Mouse (Mus musculus): Measurements from ENCODE around the gene Atg5. TPM values are rescaled to one million over a fixed set of nuclear protein-coding genes. Genes with fewer than 3 reads are reported as not detected.

Atg5 gene
- polyA plus RNA-seq, 1 experiment = 12.7 TPM

GRCm38 (mm10) chr10:44282323-44282722 is 14.2 kb downstream of the Atg5 start:
- H3K4me3 ChIP-seq = no peak overlapping the region
- no peak overlapping the region for H3K4me2 ChIP-seq (ENCODE audit: low read depth)
- no peaks in the 10 kb centered on the region for H3K27me3 ChIP-seq (ENCODE audit: control insufficient read depth, insufficient read depth, insufficient read length)
- TF ChIP-seq REST (IDR thresholded peaks at IDR 0.05; ENCODE audit: insufficient read depth, insufficient read length) (no peak), CEBPB (IDR thresholded peaks at IDR 0.05; ENCODE audit: insufficient read depth, poor library complexity, severe bottlenecking) (no peak), TCF12 (IDR thresholded peaks at IDR 0.05; ENCODE audit: insufficient read depth, poor library complexity, severe bottlenecking) (no peak), POLR2AphosphoS2 (IDR thresholded peaks at IDR 0.05; ENCODE audit: insufficient read length, low read depth) (no peak), MAX (IDR thresholded peaks at IDR 0.05; ENCODE audit: low read depth) (no peak), POLR2A (IDR thresholded peaks at IDR 0.05; ENCODE audit: insufficient read length, low read depth) (no peak), TCF3 (IDR thresholded peaks at IDR 0.05; ENCODE audit: insufficient read length, low read depth) (no peak), MYOD1 (IDR thresholded peaks at IDR 0.05; ENCODE audit: control insufficient read depth in 1 of 3, insufficient read length in 2 of 3, low read depth in 2 of 3) (no peak), E2F4 (IDR thresholded peaks at IDR 0.05; ENCODE audit: insufficient read depth) (no peak), MYOG (IDR thresholded peaks at IDR 0.05; ENCODE audit: control insufficient read depth in 1 of 3, insufficient read depth in 1 of 3, insufficient read length in 2 of 3, low read depth in 2 of 3) (no peak), SRF (IDR thresholded peaks at IDR 0.05; ENCODE audit: control insufficient read depth, insufficient read length, low read depth) (no peak), USF1 (IDR thresholded peaks at IDR 0.05; ENCODE audit: low read depth) (no peak)
- peaks cover 30% of the 10 kb centered on the region for H3K79me2 ChIP-seq (ENCODE audit: control insufficient read depth, insufficient read depth)
- peaks cover 10% of the 10 kb centered on the region for H3K36me3 ChIP-seq (ENCODE audit: control insufficient read depth, insufficient read depth)
- H3ac ChIP-seq (ENCODE audit: control insufficient read depth, insufficient read length) = no peak overlapping the region

GRCm38 (mm10) chr10:44285106-44285505 is 16.9 kb downstream of the Atg5 start:
- H3K79me2 ChIP-seq (ENCODE audit: control insufficient read depth, insufficient read depth) = peaks cover 23% of the 10 kb centered on the region
- H3K27me3 ChIP-seq (ENCODE audit: control insufficient read depth, insufficient read depth, insufficient read length) = no peaks in the 10 kb centered on the region
- peak overlapping the region; percentile 48 for H3K4me2 ChIP-seq (ENCODE audit: low read depth)
- peaks cover 10% of the 10 kb centered on the region for H3K36me3 ChIP-seq (ENCODE audit: control insufficient read depth, insufficient read depth)
- H3ac ChIP-seq (ENCODE audit: control insufficient read depth, insufficient read length) = no peak overlapping the region
- H3K4me3 ChIP-seq = no peak overlapping the region
- no peak for TF ChIP-seq E2F4 (IDR thresholded peaks at IDR 0.05; ENCODE audit: insufficient read depth)
- no peak for TF ChIP-seq USF1 (IDR thresholded peaks at IDR 0.05; ENCODE audit: low read depth)
- no peak for TF ChIP-seq REST (IDR thresholded peaks at IDR 0.05; ENCODE audit: insufficient read depth, insufficient read length)
- TF ChIP-seq MAX (IDR thresholded peaks at IDR 0.05; ENCODE audit: low read depth) = no peak
- peak; percentile 67 for TF ChIP-seq TCF12 (IDR thresholded peaks at IDR 0.05; ENCODE audit: insufficient read depth, poor library complexity, severe bottlenecking)
- TF ChIP-seq MYOG (IDR thresholded peaks at IDR 0.05; ENCODE audit: control insufficient read depth in 1 of 3, insufficient read depth in 1 of 3, insufficient read length in 2 of 3, low read depth in 2 of 3) = peak in 2 of 3 experiments; percentile 45 to 86
- no peak for TF ChIP-seq SRF (IDR thresholded peaks at IDR 0.05; ENCODE audit: control insufficient read depth, insufficient read length, low read depth)
- peak; percentile 19 for TF ChIP-seq TCF3 (IDR thresholded peaks at IDR 0.05; ENCODE audit: insufficient read length, low read depth)
- peak; percentile 88 to 95 (median 91) for TF ChIP-seq MYOD1 (IDR thresholded peaks at IDR 0.05; ENCODE audit: control insufficient read depth in 1 of 3, insufficient read length in 2 of 3, low read depth in 2 of 3)

GRCm38 (mm10) chr10:44285935-44286334 is 17.8 kb downstream of the Atg5 start:
- no peaks in the 10 kb centered on the region for H3K27me3 ChIP-seq (ENCODE audit: control insufficient read depth, insufficient read depth, insufficient read length)
- no peak overlapping the region for H3K4me3 ChIP-seq
- H3K79me2 ChIP-seq (ENCODE audit: control insufficient read depth, insufficient read depth) = peaks cover 23% of the 10 kb centered on the region
- H3K4me2 ChIP-seq (ENCODE audit: low read depth) = no peak overlapping the region
- no peak for TF ChIP-seq POLR2A (IDR thresholded peaks at IDR 0.05; ENCODE audit: insufficient read length, low read depth)
- TF ChIP-seq CEBPB (IDR thresholded peaks at IDR 0.05; ENCODE audit: insufficient read depth, poor library complexity, severe bottlenecking) = no peak
- no peak for TF ChIP-seq REST (IDR thresholded peaks at IDR 0.05; ENCODE audit: insufficient read depth, insufficient read length)
- no peak for TF ChIP-seq MAX (IDR thresholded peaks at IDR 0.05; ENCODE audit: low read depth)
- no peak for TF ChIP-seq SRF (IDR thresholded peaks at IDR 0.05; ENCODE audit: control insufficient read depth, insufficient read length, low read depth)
- TF ChIP-seq TCF3 (IDR thresholded peaks at IDR 0.05; ENCODE audit: insufficient read length, low read depth) = no peak
- no peak for TF ChIP-seq TCF12 (IDR thresholded peaks at IDR 0.05; ENCODE audit: insufficient read depth, poor library complexity, severe bottlenecking)
- TF ChIP-seq USF1 (IDR thresholded peaks at IDR 0.05; ENCODE audit: low read depth) = no peak
- no peak for TF ChIP-seq MYOG (IDR thresholded peaks at IDR 0.05; ENCODE audit: control insufficient read depth in 1 of 3, insufficient read depth in 1 of 3, insufficient read length in 2 of 3, low read depth in 2 of 3)
- TF ChIP-seq E2F4 (IDR thresholded peaks at IDR 0.05; ENCODE audit: insufficient read depth) = no peak
- TF ChIP-seq POLR2AphosphoS2 (IDR thresholded peaks at IDR 0.05; ENCODE audit: insufficient read length, low read depth) = no peak
- TF ChIP-seq MYOD1 (IDR thresholded peaks at IDR 0.05; ENCODE audit: control insufficient read depth in 1 of 3, insufficient read length in 2 of 3, low read depth in 2 of 3) = no peak
- peaks cover 10% of the 10 kb centered on the region for H3K36me3 ChIP-seq (ENCODE audit: control insufficient read depth, insufficient read depth)
- H3ac ChIP-seq (ENCODE audit: control insufficient read depth, insufficient read length) = no peak overlapping the region

- Histone ChIP-seq H3K4me3 (no peak overlapping the region), H3ac (ENCODE audit: control insufficient read depth, insufficient read length) (no peak overlapping the region), H3K27me3 (ENCODE audit: control insufficient read depth, insufficient read depth, insufficient read length) (no peaks in the 10 kb centered on the region), H3K36me3 (ENCODE audit: control insufficient read depth, insufficient read depth) (peaks cover 18% of the 10 kb centered on the region), H3K4me2 (ENCODE audit: low read depth) (no peak overlapping the region), H3K79me2 (ENCODE audit: control insufficient read depth, insufficient read depth) (no peaks in the 10 kb centered on the region)
- TF ChIP-seq TCF3 (IDR thresholded peaks at IDR 0.05; ENCODE audit: insufficient read length, low read depth) = no peak
- no peak for TF ChIP-seq REST (IDR thresholded peaks at IDR 0.05; ENCODE audit: insufficient read depth, insufficient read length)
- TF ChIP-seq USF1 (IDR thresholded peaks at IDR 0.05; ENCODE audit: low read depth) = no peak
- no peak for TF ChIP-seq SRF (IDR thresholded peaks at IDR 0.05; ENCODE audit: control insufficient read depth, insufficient read length, low read depth)
- TF ChIP-seq POLR2A (IDR thresholded peaks at IDR 0.05; ENCODE audit: insufficient read length, low read depth) = no peak
- TF ChIP-seq MYOG (IDR thresholded peaks at IDR 0.05; ENCODE audit: control insufficient read depth in 1 of 3, insufficient read depth in 1 of 3, insufficient read length in 2 of 3, low read depth in 2 of 3) = no peak
- TF ChIP-seq E2F4 (IDR thresholded peaks at IDR 0.05; ENCODE audit: insufficient read depth) = no peak
- no peak for TF ChIP-seq MYOD1 (IDR thresholded peaks at IDR 0.05; ENCODE audit: control insufficient read depth in 1 of 3, insufficient read length in 2 of 3, low read depth in 2 of 3)
- TF ChIP-seq POLR2AphosphoS2 (IDR thresholded peaks at IDR 0.05; ENCODE audit: insufficient read length, low read depth) = no peak
- no peak for TF ChIP-seq MAX (IDR thresholded peaks at IDR 0.05; ENCODE audit: low read depth)
- TF ChIP-seq TCF12 (IDR thresholded peaks at IDR 0.05; ENCODE audit: insufficient read depth, poor library complexity, severe bottlenecking) = no peak
- TF ChIP-seq CEBPB (IDR thresholded peaks at IDR 0.05; ENCODE audit: insufficient read depth, poor library complexity, severe bottlenecking) = no peak
Observed at GRCm38 (mm10) chr10:44290876-44291275, 22.7 kb downstream of the Atg5 start.

Measured in myocyte (in vitro differentiated cells).